Mouse (Mus musculus) CH12.LX (cell line): Measurements from ENCODE around the gene Arl5a.

Experiments
- E2F4 ChIP-seq: IDR thresholded peaks from 2 replicates; pipeline ENCODE4 v1.6.1; 2011; ENCODE audit warnings: low read depth, low read length, improper control_type of control experiment; ENCODE audit not compliant: insufficient replicate concordance
- HCFC1 ChIP-seq: IDR thresholded peaks from 2 replicates; pipeline ENCODE4 v1.6.1; 2012; ENCODE audit warnings: low read depth, mild to moderate bottlenecking, inconsistent platforms, low read length, improper control_type of control experiment
- MAZ ChIP-seq: IDR thresholded peaks from 2 replicates; pipeline ENCODE4 v1.6.1; 2012; ENCODE audit warnings: low read depth, mild to moderate bottlenecking, inconsistent platforms, low read length, improper control_type of control experiment, moderate library complexity

DNA sequence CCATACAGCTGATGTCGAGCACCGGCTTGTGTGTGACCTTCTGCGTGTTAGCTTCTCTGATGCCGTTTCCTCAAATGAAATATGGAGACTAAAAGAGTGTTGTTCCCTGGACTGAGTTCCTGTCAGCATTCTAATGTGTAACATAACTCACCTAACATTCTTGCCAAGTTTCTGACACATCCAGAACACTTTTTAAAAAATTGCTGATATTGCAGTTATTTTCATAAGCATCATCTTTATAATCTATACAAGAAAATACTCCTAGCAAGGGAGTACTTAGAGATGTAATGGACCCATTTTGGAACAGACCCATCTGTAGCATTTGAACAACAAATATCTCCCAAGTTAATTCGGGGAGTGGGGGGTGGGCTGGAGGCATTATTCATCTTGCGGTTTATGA, 55.1 kb downstream of the Arl5a start:
- TF ChIP-seq E2F4 = no peak
- no peak for TF ChIP-seq MAZ
- no peak for TF ChIP-seq HCFC1
